Mouse (Mus musculus) G1E (cell line): ENCODE measurements around the gene Pkd1l1.

Experiments
- CTCF ChIP-seq: IDR thresholded peaks from 2 replicates; pipeline ENCODE4 v1.5.1; 2012; ENCODE audit warnings: low read depth, low read length, inconsistent platforms, mixed read lengths
- GATA1 ChIP-seq: IDR thresholded peaks from 2 replicates; pipeline ENCODE4 v1.6.1; 2012; ENCODE audit warnings: borderline replicate concordance, low read length, inconsistent platforms, mixed read lengths

DNA sequence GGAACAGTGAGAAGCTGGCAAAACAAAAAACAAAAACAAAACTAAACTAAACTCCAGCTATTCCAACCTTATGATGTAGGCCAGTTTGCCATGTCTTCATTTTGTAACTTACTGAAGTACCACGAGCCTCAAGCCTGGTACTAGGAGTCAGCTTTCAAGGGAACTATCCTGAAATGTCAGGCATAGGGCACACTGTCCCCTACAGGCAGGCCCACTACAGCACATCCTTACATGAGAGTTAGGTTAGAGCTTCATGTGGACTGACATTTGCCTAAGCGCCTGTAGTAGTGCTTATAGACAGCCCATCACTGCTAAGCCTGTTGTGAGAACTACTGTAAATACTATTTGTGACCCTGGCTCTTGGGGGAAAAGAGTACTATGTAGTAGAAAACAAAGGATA lies 91.5 kb downstream of the Pkd1l1 start:
- TF ChIP-seq GATA1 (no peak), CTCF (no peak)
